Mouse (Mus musculus): ENCODE data around the gene Bcas3. TPM values are rescaled to one million over a fixed set of nuclear protein-coding genes. Genes with fewer than 3 reads are reported as not detected.
A peak's percentile ranks its signal among the peaks of the same experiment; 100 is the strongest.

Bcas3 gene
- polyA plus RNA-seq, 1 experiment from 2014 or later: 20.5 TPM

DNA sequence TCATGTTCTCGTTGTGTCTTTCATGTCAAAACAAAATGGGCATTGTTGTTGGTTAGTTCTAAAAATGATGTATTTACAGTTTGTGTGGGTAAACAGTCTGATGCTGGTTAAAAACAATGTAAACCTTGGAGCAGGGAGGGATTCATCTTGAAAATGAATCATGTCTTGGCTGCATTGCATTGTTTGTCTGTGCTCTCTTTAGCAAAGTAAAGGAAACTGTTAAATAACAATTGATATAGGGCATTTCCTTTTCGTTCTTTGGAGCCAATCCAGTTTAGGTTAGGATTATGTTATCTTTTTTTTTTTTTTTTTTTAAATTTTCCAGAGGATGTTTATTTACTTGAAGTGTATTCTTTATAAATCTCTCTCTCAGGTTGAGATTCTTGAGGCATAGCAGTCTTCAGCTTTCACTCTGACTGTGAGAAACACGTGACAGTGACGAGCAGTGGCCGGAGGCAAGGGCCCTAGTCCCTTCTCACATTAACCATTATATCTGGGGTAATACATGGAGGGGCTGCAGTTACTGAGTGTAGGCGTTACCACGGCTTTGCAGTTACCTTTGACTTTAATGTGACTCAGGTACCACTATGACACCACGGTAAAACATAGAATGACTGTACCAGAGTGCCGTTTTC lies 158.4 kb downstream of the Bcas3 start:
- Histone ChIP-seq H3K4me1 (ENCODE audit: control insufficient read depth, insufficient read depth, low read length) (no peaks in the 10 kb centered on the region), H3K4me2 (ENCODE audit: low read depth, low read length) (no peak overlapping the region), H3K9me3 (replicated peaks; ENCODE audit: control insufficient read depth, low read length) (no peaks in the 10 kb centered on the region), H3K4me3 (ENCODE audit: low read length) (no peak overlapping the region), H3K27me3 (ENCODE audit: control insufficient read depth, insufficient read depth, low read length) (no peaks in the 10 kb centered on the region), H3K36me3 (ENCODE audit: control insufficient read depth, insufficient read depth) (no peaks in the 10 kb centered on the region), H3K9ac (ENCODE audit: low read length) (no peak overlapping the region), H3K27ac (ENCODE audit: low read length) (no peak overlapping the region)
- WGBS: 67% methylated on average over 9 of the region's 9 CpGs
- ATAC-seq (replicated peaks; ENCODE audit: extremely low read depth, insufficient read depth, low FRiP score): no peak

DNA sequence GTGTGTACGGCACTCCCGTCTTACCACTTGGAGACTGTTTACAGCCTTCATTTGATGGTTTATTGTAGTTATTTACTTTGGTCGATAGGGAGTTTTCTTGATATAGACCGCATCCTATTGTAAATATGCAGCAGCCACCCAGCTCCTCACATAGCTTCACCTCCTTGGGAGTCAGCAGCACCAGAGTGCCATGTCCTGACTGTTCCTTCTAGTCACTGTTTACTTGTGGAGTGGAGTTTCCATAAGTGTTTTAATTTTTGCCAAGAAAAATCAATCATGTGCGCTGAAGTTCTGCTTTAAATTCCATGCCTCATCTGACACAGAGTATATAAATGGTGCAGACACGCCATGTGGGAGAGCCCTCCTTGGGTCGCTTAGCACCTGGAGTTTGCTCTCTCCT lies 163.8 kb downstream of the Bcas3 start:
- Histone ChIP-seq H3K36me3 (ENCODE audit: control insufficient read depth, insufficient read depth) (no peaks in the 10 kb centered on the region), H3K9ac (ENCODE audit: low read length) (no peak overlapping the region), H3K27me3 (ENCODE audit: control insufficient read depth, insufficient read depth, low read length) (no peaks in the 10 kb centered on the region), H3K4me1 (ENCODE audit: control insufficient read depth, insufficient read depth, low read length) (0 out of 2 replicates have a peak, but pooled peaks cover 2% of the 10 kb centered on the region), H3K27ac (ENCODE audit: low read length) (no peak overlapping the region), H3K4me3 (ENCODE audit: low read length) (no peak overlapping the region), H3K9me3 (replicated peaks; ENCODE audit: control insufficient read depth, low read length) (no peaks in the 10 kb centered on the region), H3K4me2 (ENCODE audit: low read depth, low read length) (no peak overlapping the region)
- ATAC-seq (replicated peaks; ENCODE audit: extremely low read depth, insufficient read depth, low FRiP score): no peak
- 83% methylated on average over 7 of the region's 7 CpGs for WGBS

DNA sequence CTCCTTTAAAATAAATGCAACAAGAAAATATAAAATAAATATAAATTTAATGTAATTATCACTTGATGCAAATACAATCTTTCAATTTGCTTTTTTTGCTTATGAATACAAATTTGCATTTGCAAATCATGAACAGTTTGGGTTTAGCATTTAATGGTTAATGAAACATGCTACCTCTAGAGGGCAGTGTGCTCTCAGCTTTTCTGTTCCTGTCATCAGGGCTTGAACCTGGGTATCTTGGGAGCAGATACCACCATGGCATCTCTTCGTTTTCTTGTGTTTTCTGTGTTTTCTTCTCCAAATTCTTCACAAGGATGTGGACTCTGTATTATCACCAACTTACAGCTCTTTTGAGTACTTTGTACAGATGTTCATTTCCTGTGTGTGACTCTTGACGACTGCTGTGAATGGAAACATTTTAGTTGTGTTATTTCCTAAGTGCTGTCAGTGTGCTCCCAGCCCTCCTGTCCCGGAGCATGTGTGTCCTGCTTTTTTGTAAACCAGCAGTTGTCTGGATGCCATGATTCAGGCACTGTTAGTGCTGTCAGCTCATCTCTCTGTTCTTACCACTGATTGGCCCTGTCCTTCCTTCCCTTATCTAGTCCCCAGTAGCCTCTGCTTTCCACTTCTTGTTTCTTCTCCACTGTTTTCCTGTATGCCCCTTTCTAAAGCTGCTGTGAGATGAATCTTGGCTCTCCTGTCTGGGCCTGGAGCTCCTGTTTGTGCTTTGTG lies 165.2 kb downstream of the Bcas3 start:
- no peaks in the 10 kb centered on the region for H3K9me3 ChIP-seq (replicated peaks; ENCODE audit: control insufficient read depth, low read length)
- H3K4me3 ChIP-seq (ENCODE audit: low read length): no peak overlapping the region
- 25% methylated on average over 3 of the region's 3 CpGs for WGBS
- H3K4me1 ChIP-seq (ENCODE audit: control insufficient read depth, insufficient read depth, low read length): 0 out of 2 replicates have a peak, but pooled peaks cover 2% of the 10 kb centered on the region
- H3K27me3 ChIP-seq (ENCODE audit: control insufficient read depth, insufficient read depth, low read length): no peaks in the 10 kb centered on the region
- no peak overlapping the region for H3K27ac ChIP-seq (ENCODE audit: low read length)
- no peaks in the 10 kb centered on the region for H3K36me3 ChIP-seq (ENCODE audit: control insufficient read depth, insufficient read depth)
- no peak overlapping the region for H3K9ac ChIP-seq (ENCODE audit: low read length)
- no peak overlapping the region for H3K4me2 ChIP-seq (ENCODE audit: low read depth, low read length)
- ATAC-seq (replicated peaks; ENCODE audit: extremely low read depth, insufficient read depth, low FRiP score): no peak

DNA sequence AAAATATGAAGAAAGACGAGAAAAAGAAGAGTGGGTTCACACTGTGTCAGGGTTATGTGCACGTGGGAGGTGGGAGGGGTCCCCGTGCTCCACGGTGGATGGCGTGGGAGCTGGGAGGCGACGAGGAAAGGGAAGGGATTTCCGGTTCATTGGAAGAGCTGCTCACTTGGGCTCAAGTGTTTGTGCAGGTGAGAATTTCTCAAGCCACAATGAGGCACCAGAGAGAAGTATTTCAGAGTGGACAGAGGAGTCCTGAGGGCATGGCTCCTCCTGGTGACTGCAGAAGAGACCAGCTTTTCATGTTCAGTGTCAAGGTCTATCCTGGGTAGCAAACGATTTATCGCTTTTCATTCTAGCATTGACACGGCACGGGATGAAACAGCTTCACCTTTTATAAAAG lies 167.3 kb downstream of the Bcas3 start:
- Histone ChIP-seq H3K4me2 (ENCODE audit: low read depth, low read length) (no peak overlapping the region), H3K36me3 (ENCODE audit: control insufficient read depth, insufficient read depth) (no peaks in the 10 kb centered on the region), H3K4me3 (ENCODE audit: low read length) (no peak overlapping the region), H3K27me3 (ENCODE audit: control insufficient read depth, insufficient read depth, low read length) (no peaks in the 10 kb centered on the region), H3K4me1 (ENCODE audit: control insufficient read depth, insufficient read depth, low read length) (peaks cover 18% of the 10 kb centered on the region), H3K27ac (ENCODE audit: low read length) (no peak overlapping the region), H3K9me3 (replicated peaks; ENCODE audit: control insufficient read depth, low read length) (no peaks in the 10 kb centered on the region), H3K9ac (ENCODE audit: low read length) (no peak overlapping the region)
- 84% methylated on average over 12 of the region's 12 CpGs for WGBS
- ATAC-seq (replicated peaks; ENCODE audit: extremely low read depth, insufficient read depth, low FRiP score): no peak

DNA sequence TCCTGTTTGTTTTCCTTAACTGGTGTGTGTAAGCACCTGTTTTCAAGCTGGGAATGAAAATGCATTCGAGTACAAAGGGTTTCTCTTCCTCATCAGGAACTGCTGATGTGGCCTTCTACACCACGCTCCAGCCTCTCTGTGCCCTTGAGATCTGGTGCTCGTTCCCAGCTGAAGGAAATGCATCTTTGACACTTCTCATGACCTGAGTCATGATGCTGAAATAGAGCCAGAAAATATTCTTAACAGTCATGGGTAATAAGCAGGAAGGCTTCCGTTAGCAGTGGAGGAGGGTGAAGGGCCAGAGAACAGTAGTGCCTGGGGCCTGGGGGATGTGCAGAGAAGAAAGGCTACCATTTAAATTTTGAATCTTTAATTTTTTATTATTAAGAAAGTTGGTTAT lies 168.0 kb downstream of the Bcas3 start:
- H3K4me3 ChIP-seq (ENCODE audit: low read length): no peak overlapping the region
- H3K27ac ChIP-seq (ENCODE audit: low read length): no peak overlapping the region
- H3K4me1 ChIP-seq (ENCODE audit: control insufficient read depth, insufficient read depth, low read length): peaks cover 25% of the 10 kb centered on the region
- WGBS: 44% methylated on average over 4 of the region's 4 CpGs
- H3K27me3 ChIP-seq (ENCODE audit: control insufficient read depth, insufficient read depth, low read length): no peaks in the 10 kb centered on the region
- H3K36me3 ChIP-seq (ENCODE audit: control insufficient read depth, insufficient read depth): no peaks in the 10 kb centered on the region
- H3K9ac ChIP-seq (ENCODE audit: low read length): no peak overlapping the region
- H3K4me2 ChIP-seq (ENCODE audit: low read depth, low read length): no peak overlapping the region
- no peaks in the 10 kb centered on the region for H3K9me3 ChIP-seq (replicated peaks; ENCODE audit: control insufficient read depth, low read length)
- ATAC-seq (replicated peaks; ENCODE audit: extremely low read depth, insufficient read depth, low FRiP score): no peak

DNA sequence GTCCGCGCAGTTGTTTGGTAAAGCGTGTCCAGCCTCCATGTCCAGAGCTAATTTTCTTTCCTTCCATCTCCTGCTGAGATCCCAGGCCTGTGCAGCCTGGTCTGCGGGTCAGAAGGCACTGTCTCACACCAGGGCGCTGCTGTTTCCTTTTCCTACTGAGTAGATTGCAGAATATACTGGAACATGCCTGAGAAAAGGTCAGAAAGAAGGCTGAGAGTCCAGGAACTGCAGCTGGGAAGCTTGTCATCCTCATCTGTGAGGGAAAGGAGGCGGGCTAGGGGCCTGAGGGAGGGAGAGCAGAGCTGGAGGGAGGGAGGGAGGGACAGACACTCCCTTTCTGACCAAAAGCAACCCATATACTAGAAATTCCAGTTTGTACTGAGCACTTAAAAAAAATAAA lies 170.7 kb downstream of the Bcas3 start:
- no peaks in the 10 kb centered on the region for H3K36me3 ChIP-seq (ENCODE audit: control insufficient read depth, insufficient read depth)
- H3K9ac ChIP-seq (ENCODE audit: low read length): peak overlapping the region; percentile 42
- no peak overlapping the region for H3K4me2 ChIP-seq (ENCODE audit: low read depth, low read length)
- peaks cover 26% of the 10 kb centered on the region for H3K4me1 ChIP-seq (ENCODE audit: control insufficient read depth, insufficient read depth, low read length)
- H3K27me3 ChIP-seq (ENCODE audit: control insufficient read depth, insufficient read depth, low read length): peaks cover 8% of the 10 kb centered on the region
- peak overlapping the region; percentile 52 for H3K27ac ChIP-seq (ENCODE audit: low read length)
- H3K4me3 ChIP-seq (ENCODE audit: low read length): no peak overlapping the region
- no peak for ATAC-seq (replicated peaks; ENCODE audit: extremely low read depth, insufficient read depth, low FRiP score)
- no peaks in the 10 kb centered on the region for H3K9me3 ChIP-seq (replicated peaks; ENCODE audit: control insufficient read depth, low read length)
- WGBS: 69% methylated on average over 6 of the region's 6 CpGs

DNA sequence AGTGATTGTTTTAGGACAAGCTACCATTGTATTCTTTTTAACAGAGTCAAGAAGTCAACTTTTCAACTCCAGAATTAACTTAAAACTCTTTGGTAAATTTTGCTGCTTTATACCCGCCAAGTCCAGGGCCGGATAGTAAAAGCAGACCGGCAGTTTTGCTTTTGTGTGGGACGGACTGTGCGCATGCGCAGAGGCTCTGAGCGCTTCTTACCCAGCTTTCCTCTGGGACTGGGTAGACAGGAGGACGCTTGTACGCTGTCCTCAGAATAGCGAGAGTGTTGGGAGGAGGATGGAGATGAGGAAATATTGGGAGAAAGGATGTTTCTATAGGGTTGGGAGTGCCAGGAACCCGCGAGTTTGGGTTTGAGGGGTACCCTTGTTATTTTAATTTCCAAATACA lies 171.2 kb downstream of the Bcas3 start:
- H3K4me1 ChIP-seq (ENCODE audit: control insufficient read depth, insufficient read depth, low read length): peaks cover 26% of the 10 kb centered on the region
- H3K27ac ChIP-seq (ENCODE audit: low read length): peak overlapping the region; percentile 77; the same call in 1 of the 2 replicates
- ATAC-seq (replicated peaks; ENCODE audit: extremely low read depth, insufficient read depth, low FRiP score): no peak

DNA sequence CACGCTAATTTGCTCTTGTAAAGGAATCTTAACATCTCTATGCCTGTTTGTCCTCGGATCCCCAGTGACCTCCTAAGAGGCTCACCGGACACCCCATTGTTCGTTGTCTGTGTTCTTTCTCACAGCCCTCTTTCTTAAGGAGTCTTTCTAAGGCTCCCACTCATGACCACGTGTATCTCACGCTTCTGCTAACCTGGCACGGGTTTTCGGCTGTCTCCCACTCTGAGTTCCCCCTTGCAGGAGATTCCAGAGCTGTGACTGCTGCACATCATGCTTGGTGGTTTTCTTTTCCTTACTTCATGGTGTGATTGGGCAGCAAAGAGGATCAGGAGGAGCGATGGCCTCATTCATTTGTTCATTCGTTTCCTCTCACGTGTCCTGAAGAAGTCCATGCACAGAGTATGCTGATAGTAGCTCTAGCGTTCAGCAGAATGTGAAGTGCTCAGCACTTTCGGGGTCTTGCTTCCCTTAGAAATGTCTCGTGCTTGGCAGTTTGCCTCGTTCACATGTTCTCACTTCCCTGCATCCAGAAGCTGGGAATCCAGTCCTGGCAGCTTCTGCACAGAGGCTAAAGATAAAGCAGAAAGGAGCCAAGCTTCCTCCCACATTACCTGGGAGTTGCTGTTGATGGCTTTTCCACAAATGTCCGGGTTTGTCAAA lies 172.0 kb downstream of the Bcas3 start:
- H3K9me3 ChIP-seq (replicated peaks; ENCODE audit: control insufficient read depth, low read length): no peaks in the 10 kb centered on the region
- H3K27me3 ChIP-seq (ENCODE audit: control insufficient read depth, insufficient read depth, low read length): peaks cover 8% of the 10 kb centered on the region
- peak overlapping the region; percentile 64 for H3K4me2 ChIP-seq (ENCODE audit: low read depth, low read length)
- peaks cover 26% of the 10 kb centered on the region for H3K4me1 ChIP-seq (ENCODE audit: control insufficient read depth, insufficient read depth, low read length)
- WGBS: 14% methylated on average over 16 of the region's 16 CpGs
- peak overlapping the region; percentile 77 for H3K27ac ChIP-seq (ENCODE audit: low read length)
- peak overlapping the region; percentile 52 for H3K9ac ChIP-seq (ENCODE audit: low read length)
- peak overlapping the region; percentile 30 for H3K4me3 ChIP-seq (ENCODE audit: low read length)
- H3K36me3 ChIP-seq (ENCODE audit: control insufficient read depth, insufficient read depth): no peaks in the 10 kb centered on the region
- ATAC-seq (replicated peaks; ENCODE audit: extremely low read depth, insufficient read depth, low FRiP score): peak; percentile 89

More for the DNA sequence above, 171.2 kb downstream of the Bcas3 start:
- 27% methylated on average over 12 of the region's 12 CpGs for WGBS
- Histone ChIP-seq H3K4me2 (ENCODE audit: low read depth, low read length) (peak overlapping the region; percentile 64), H3K36me3 (ENCODE audit: control insufficient read depth, insufficient read depth) (no peaks in the 10 kb centered on the region), H3K9me3 (replicated peaks; ENCODE audit: control insufficient read depth, low read length) (no peaks in the 10 kb centered on the region), H3K9ac (ENCODE audit: low read length) (peak overlapping the region; percentile 52), H3K4me3 (ENCODE audit: low read length) (peak overlapping the region; percentile 36), H3K27me3 (ENCODE audit: control insufficient read depth, insufficient read depth, low read length) (peaks cover 8% of the 10 kb centered on the region)

DNA sequence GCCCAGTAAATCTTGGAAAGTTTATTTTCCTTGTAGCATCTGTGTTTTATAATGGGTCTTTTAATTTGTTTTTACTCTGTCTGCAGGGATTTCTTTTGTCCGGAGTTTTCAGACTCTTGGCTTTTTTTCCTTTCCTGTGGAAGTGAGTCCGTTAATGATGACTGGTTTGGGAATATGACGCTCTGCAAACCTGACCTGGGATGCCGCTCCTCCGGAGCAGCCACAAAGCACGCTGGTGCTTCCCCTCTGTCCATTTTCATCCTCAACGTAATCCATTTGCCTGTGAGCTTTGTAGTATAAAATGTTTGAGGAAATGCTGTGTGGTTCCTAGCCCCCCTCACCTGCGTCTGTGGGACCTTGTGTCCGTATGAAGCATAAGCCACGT lies 172.5 kb downstream of the Bcas3 start:
- H3K4me1 ChIP-seq (ENCODE audit: control insufficient read depth, insufficient read depth, low read length): peaks cover 26% of the 10 kb centered on the region

More for the DNA sequence above, 172.5 kb downstream of the Bcas3 start:
- H3K9ac ChIP-seq (ENCODE audit: low read length): no peak overlapping the region
- peak overlapping the region; percentile 64 for H3K4me2 ChIP-seq (ENCODE audit: low read depth, low read length)
- ATAC-seq (replicated peaks; ENCODE audit: extremely low read depth, insufficient read depth, low FRiP score): no peak
- peaks cover 8% of the 10 kb centered on the region for H3K27me3 ChIP-seq (ENCODE audit: control insufficient read depth, insufficient read depth, low read length)
- 28% methylated on average over 10 of the region's 10 CpGs for WGBS
- peak overlapping the region; percentile 77 for H3K27ac ChIP-seq (ENCODE audit: low read length)
- H3K9me3 ChIP-seq (replicated peaks; ENCODE audit: control insufficient read depth, low read length): no peaks in the 10 kb centered on the region
- peak overlapping the region; percentile 30 for H3K4me3 ChIP-seq (ENCODE audit: low read length)
- no peaks in the 10 kb centered on the region for H3K36me3 ChIP-seq (ENCODE audit: control insufficient read depth, insufficient read depth)

Data from heart, embryonic 16.5 days (tissue).